Mouse (Mus musculus) heart, postnatal 14 days (tissue): ENCODE results near the gene Pbx2. TPM values are rescaled to one million over a fixed set of nuclear protein-coding genes. Genes with fewer than 3 reads are reported as not detected.

Experiments used
- DNase-seq, 2 experiments: peaks; one replicate each; pipeline ENCODE4 v3.0.0; 2021 to 2022
- intact Hi-C: fragments of 180-260 bp; cut with DNase I; formaldehyde crosslinking; loops from one replicate; pipeline ENCODE4 v1.15.1; 2025
- total RNA-seq, 2 experiments: library from RNA; stranded (reverse); gene quantifications; 2 replicates each; pipeline ENCODE4 v1.2.3; 2021

The Pbx2 gene
- total RNA-seq, 2 experiments from 2014 or later = 20.1 to 22.6 TPM

DNA sequence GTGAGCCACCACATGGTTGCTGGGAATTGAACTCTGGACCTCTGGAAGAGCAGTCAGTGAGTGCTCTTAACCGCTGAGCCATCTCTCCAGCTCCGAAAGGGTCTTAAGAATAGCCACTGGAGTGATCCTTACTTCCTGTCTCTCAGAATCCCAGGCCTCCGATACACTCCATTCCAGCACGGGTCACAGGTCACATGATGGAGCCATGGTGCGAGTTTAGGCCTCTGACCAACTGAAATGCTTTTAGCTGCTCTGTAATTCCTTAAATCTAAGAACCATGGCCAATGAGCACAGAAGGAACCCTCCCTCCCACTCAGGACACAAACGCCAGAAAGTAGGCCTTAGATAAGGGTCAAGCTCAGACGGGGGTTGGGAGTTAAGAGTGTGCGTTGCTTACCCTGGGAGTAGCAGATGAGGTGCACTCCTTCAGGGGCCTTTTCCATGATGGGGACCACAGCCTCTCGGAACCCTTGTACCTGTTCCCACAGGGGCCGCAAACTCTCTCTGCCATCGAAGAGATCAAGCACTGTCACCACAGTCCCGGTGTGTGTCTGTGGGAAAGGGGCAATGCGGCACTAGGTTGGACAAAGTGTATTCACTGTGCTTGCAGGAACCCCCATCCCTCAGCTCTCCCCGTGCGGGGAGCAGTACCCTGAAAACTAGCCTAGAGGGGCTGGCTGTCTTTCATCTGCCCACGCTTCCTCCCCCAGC is 35.2 kb downstream of the Pbx2 start:
- no peak for DNase-seq
- intact Hi-C loops = loop anchor here (10.0 kb wide), 1 partner anchor 89 kb away; no protein-coding TSS in a partner anchor

DNA sequence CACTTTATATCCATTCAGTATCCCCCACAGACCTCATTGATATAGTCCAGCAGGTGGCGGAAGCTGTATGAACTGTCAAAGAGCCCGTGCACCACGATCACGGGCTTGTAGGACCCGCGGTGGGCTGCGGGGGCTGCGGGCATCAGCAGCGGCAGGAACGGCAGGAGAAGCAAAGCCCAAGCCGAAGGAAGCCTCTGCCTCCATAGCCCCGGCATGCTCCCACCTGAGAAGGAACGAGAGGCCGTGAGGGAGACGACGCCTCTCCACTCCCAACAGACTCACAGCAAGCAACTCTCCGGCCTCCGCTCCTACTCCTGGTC is 35.7 kb downstream of the Pbx2 start:
- DNase-seq = peak; percentile 39 to 51
- intact Hi-C loops = loop anchor here (10.0 kb wide), 1 partner anchor 88 kb away; no protein-coding TSS in a partner anchor

DNA sequence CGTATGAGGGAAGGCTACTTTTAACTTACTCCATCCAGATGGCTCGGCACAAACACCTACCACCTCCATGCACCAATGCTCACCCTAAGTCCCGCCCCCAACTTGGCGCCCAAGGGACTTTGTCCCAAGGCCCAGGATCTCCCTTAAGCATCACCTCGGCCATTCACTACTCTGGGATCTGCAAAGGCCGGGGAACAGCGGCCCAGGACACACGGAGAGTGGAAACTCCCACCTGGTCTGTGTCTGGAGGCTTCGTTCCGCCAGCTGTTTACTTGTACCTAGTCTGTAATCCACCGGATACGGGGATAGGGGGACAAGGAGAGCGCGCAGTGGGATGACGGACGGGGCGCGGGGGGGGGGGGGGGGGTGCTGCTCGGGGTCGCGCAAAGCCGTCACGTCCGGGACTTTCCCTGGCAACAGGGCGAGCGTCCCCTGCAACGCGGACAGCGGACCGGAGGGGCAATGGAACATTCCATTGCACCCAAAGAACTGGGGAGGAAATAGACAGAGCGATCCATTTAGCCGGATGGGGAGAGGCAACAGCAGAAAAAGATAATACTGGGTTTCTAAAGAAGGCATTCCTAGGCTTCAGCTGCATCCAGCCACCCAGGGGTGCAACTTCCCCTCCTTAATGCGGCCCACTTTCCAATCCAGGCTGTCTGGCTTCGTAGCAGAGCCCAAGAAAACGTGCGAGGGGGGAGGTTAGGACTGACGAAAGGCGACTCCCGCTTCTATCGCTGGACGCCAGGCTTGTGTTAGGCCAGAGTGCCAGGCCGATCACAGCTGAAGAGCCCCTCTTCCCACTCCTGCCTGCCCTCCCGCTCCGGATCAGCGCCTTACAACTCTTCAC is 36.3 kb downstream of the Pbx2 start:
- peak; percentile 85 to 92 for DNase-seq
- intact Hi-C loops = loop anchor here (10.0 kb wide), 1 partner anchor 87 kb away; no protein-coding TSS in a partner anchor

DNA sequence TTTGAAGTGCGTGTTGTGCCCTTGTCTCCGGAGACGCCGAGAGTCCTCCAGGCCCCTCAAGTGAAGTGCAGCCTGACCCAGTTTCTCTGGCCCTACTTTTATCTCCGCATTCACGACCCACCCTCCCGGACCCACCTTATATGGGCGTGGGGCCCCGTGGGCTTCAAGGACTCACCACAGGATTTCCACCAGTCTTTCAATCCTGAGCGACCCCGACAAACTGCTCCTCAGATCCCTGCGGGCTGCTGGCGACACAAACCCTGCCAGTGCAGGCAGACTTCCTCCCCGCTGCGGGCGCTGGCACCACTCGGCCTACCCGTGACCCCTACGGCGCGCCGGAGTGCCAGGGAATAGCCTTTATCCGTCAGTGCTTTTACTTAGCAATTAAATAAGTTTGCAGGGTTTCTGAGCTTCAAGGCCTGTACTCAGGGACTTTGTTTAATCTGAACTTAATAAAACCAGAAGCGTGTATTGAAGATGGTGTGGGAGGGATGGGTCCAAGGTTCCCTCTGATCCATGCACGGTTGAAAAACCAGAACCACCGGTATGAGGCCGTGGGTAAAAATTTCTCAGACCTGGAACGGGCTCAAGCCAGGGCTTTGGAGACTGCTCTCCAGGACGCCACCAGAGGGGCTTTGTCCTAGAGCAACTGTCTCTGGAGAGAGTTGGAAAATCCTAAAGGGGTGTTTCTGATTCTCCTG is 37.0 kb downstream of the Pbx2 start, which contains the start of gene Ppt2:
Ppt2 (minus strand) TSS at position 568 of the 701 bp plus-strand sequence.
- DNase-seq = peak; percentile 64 to 67
- intact Hi-C loops = loop anchor here (2.0 to 10.0 kb wide), 2 partner anchors 15 to 87 kb away; no protein-coding TSS in a partner anchor

DNA sequence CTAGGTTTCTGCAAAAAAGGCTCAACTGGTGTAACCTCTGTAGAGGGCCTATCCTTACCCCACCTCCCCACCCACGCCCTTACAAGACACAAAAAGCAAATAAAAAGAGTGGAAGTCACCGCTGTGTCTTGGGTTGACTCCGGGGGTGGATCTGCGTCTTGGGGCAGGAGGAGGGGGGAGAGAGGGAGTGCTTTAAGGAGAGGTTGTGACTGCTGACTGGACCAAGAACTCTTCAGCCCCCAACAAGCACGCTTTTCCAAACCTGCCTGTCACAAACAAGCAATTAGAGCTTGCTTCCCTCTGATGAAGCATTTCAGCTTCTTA is 37.5 kb downstream of the Pbx2 start:
- intact Hi-C loops = loop anchor here (2.0 to 10.0 kb wide), 2 partner anchors 14 to 86 kb away; no protein-coding TSS in a partner anchor
- DNase-seq = no peak

DNA sequence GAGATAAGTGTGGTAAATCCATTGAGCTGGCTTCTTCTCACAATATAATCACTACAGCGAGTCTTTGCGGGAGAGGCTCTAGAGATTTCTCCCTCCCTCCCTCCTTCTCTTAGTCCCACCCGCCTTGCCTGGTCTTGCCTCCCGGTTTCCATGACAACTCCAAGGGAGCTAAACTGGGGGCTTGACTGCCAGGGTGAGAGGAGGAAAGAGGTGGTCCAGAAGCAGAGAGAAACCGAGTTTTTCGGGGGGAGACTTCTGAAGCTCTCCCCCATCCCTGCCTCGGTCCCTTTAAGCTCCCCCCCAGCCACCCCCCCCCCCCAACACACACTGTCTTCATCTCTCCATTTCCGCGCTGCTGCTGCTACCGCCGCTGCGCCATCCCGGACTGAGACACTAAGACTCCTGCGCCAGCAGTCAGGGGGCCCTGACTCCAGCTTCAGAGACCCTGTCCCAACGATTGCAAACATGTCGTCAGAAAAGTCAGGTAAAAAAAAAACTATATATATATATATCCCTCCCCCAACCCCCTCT is 38.2 kb downstream of the Pbx2 start, which contains the start of gene Prrt1:
Prrt1 (plus strand) TSS at position 313 of the 531 bp plus-strand sequence.
- intact Hi-C loops = loop anchor here (2.0 to 10.0 kb wide), 2 partner anchors 14 to 86 kb away; no protein-coding TSS in a partner anchor
- DNase-seq = no peak

DNA sequence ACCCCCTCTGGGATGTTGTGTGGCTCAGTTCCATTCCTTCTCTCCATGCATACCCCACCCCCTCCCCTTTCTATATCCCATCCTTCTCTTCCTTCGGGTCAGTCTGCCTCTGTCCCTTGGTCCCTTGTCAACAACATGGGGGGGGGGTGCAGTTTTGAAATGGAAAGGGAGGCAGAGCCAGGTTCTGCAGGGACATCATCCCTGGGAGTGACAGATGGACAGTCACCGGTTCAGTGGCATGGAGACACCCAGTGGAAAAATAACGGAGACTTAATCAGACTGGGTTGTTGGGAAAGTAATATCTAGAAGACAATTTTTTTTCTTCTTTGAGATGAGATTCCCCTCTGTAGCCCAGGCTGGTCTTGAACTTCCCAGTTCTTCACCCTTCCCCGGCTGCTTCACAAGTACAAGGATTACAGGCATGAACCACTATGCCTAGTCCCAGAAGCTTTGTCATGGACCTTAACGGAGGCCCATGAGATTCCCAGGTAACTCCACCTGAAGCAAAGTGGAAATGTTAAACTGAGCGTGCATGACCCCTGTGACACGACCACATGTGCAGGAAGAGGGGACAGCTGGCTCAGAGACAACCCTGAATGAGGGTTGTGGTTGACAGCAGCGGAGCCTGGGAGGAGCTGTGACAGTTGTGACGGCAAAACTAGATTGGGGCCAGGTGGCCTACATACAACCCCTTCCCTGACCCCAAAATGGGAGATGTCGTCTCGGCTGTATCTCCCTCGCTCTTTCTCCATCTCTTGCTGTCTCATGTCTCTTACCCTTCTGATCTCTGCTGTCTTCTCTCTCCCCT is 38.9 kb downstream of the Pbx2 start:
- no peak for DNase-seq
- intact Hi-C loops = loop anchor here (2.0 to 10.0 kb wide), 2 partner anchors 13 to 85 kb away; no protein-coding TSS in a partner anchor

DNA sequence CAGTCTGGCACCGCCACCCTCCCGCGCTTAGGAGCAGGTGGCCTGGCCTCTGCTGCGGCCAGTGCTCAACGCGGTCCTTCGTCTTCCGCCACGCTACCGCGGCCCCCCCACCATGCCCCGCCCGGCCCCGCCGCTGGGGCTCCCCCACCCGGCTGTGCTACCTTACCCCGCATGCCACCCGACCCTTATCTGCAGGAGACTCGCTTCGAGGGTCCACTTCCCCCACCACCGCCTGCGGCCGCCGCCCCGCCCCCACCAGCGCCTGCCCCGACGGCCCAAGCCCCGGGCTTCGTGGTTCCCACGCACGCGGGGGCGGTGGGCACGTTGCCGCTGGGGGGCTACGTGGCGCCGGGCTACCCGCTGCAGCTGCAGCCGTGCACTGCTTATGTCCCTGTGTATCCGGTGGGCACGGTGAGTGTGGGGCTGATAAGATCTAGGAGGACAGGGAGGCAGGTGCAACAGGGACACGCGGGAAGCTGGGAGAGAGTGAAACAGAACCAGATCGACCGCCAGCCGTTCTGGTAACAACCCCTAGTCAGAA is 39.8 kb downstream of the Pbx2 start:
- DNase-seq = no peak
- intact Hi-C loops = no loop called here

DNA sequence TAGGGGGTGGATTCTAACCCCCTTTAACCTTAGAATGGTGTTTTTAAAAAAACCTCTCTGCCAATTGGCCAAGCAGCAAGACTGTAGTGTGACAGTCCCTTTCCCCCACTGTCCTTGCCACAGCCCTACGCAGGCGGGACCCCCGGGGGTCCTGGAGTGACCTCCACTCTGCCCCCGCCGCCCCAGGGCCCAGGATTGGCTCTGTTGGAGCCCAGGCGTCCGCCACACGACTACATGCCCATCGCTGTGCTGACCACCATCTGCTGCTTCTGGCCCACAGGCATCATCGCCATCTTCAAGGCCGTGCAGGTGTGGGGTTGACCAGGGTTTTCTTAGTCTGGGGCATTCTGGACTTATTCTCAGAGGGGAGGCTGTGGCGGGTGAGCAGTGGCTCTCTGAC is 40.6 kb downstream of the Pbx2 start:
- intact Hi-C loops = no loop called here
- DNase-seq = no peak

DNA sequence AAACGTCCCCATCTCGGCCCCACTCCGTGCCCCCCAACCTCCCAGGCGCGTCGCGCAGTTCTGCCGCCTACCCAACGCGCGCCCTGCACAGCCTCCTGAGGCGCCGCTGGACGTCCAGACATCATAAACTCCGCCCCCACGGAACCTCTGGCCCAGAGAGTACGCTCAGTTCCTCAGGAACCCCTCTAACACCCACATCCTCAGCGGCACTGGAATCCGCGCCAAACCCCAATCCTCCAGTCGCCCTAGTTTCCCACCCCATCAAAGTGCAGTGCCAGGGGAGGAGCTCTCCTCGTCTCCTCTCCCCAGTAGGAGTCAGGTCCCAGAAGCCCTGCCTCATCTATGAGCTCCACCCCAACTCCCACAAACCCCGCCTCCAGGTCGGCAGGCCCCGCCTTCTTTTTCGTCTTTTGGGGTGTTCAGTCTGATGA is 41.2 kb downstream of the Pbx2 start:
- DNase-seq = peak; percentile 69 to 78
- intact Hi-C loops = no loop called here

DNA sequence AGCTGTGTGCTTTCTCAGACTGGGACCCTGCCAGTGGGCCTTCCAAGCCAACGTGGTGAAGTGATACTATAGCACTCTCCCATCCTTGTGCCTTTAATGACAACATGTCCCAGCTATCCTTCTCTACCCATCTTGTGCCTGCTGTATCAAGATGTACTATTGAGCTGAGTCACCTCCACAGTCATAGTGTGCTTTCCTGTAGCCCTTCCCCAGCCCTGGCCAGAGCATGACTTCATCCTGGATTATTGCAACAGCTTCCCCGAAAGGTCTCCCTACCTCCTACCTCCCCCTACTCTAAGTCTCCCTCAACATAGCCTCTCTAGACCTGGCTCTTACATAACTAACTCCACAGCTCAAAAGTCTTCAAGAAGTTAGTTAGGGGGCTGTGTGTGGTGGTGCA is 44.6 kb downstream of the Pbx2 start:
- no peak for DNase-seq
- intact Hi-C loops = no loop called here

DNA sequence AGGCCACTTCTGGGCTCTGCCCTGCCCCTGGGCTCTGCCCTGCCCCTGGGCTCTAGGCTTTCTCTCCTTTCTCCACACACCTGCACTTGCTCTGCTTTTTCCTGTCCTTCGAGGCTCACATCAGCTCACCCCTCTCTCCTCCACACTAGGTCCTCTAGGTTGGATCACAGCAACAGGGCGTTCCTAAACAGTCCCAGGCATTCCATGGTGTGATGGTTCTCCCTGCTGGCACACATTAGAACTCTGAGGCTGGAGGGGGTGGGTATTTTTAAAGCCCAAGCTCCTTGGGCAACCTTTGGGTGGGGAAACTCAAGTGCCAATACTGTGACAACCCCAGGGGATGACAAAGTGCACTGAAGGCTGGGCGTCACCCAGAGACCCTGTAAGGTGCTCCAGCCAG is 46.4 kb downstream of the Pbx2 start:
- no peak for DNase-seq

DNA sequence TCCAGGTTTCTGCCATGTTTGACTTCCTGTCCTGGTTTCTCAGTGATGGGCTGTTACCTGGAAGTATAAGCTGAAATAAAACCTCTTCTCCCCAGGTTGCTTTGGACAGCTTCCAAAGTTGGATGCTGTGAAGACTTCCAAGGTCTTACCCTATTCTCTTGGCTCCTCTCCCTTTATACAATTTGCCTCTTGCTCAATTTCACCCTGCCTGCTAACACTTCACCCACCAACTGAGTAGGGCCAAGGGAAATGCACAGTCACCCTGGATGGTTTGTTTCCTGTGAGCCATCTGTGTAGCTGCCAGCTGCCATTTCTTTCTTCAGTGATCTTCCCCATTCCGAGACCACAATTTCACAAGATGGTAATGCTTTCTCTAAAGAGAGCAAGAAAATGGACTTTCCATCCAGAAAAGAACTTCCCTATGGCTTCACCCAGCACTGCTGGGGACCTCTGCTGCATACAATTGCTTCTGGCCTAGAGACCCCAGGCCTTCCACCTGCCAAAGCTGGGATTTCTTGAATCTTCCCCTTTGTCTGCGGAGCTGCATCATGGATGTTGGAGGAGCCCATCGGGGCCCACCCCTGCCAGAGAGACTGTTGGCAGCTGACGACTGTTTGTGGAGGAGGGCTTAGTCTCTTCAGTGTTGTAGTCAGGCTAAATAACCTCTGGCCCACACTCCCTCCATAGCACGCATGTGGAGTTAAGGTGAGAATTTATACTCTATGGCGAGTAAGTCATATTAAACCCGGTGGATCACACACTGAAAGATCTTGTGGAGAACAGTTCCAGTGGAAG is 48.6 kb downstream of the Pbx2 start:
- intact Hi-C loops = no loop called here
- DNase-seq = no peak

More for the DNA sequence above, 46.4 kb downstream of the Pbx2 start:
- intact Hi-C loops = no loop called here

DNA sequence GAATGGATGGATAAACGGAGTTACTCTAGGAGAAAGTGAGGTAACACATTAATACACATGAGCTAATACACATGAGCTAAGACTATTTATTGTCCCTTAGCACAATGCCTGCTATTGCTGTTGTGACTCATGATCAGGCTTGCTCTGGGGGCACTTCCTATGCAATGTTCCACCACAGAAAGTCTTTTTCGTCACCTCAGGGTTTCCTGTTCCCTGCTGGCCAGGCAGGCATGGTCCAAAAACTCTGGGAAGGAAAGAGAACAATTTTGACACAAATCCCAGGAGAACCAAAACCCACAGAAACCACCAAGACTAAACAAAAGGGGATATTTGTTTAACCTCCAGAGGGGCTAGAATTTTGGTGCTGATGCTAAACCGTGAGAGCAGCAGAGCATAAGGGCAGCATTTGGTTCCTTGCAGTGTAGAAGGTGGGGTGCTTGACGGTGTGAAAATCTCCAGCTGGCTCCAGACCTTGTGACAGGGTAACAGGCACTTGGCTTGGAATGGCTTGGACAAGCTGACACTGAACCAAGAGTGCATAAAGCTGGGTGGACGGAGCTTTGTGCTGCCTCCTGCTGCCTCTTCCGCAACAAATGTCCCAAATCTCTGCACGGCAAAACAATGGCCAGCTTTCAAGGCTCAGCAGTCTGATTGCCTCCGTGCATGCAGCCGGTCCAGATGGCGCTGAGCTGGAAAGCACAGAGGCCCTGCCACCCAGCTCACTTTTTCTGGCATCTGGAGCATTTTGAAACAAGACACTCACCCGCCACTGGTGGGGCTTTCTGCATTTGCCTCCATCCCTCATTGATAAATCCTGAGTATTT is 49.9 kb downstream of the Pbx2 start:
- peak; percentile 61 to 62 for DNase-seq
- intact Hi-C loops = no loop called here

DNA sequence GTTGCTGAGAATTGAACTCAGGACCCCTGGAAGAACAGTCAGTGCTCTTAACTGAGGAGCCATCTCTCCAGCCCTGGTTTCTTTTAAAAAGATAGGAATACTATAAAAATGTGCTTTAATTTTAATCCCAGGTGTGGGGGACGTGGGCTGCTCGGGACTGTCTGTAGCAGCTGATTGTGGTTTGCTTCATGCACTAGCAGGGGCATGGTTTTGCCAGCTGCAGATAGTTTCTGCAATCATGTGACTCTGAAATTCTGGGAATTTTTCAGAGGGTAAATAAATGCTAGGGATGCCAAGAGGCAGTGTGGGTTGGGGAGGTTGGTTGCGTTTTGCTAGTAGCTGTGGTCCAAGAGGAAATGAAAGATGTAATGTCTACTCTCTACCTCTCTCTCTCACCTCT is 50.9 kb downstream of the Pbx2 start:
- intact Hi-C loops = loop anchor here (2.0 kb wide), 1 partner anchor 13 kb away; the partner anchor contains the start of genes Ppt2 and Prrt1
- no peak for DNase-seq

DNA sequence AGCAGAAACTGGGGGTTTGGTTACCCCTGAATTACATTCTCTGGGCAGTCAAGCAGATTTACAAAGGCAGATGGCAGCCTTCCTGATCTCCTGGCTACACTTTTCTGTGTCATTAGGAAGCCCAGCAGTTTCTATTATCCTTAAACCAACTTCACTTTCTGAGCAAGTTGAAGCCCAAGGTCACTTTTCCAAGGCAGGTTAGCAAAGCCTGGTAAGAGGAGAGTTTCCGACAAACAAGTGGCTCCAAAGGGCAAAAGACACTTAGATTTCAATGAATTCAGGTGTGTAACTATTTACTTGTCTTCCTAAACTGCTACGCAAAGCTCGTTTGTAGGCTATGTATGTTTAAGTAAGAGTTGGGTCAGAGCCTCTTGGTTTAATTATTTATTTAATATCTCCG is 52.3 kb downstream of the Pbx2 start:
- no peak for DNase-seq
- intact Hi-C loops = loop anchor here (2.0 kb wide), 1 partner anchor 15 kb away; the partner anchor contains the start of genes Ppt2 and Prrt1

DNA sequence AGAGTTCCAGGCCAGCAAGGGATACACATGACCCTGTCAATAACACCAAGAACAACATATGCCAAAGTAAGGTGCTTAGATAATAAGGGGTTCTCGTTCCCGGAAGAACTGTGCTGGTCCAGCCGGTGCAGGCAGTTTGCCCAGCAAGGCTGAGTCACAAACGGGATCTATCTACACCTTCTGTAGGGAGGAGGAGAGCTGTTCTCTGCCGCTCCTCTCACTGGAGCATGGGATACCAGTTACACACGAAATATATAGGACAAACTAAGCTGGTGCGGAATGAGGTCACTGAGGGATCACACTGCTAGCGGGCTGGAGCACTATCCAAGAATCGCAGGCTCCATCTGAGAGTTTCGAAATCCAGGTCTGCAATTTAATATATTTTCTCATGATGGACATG is 52.9 kb downstream of the Pbx2 start:
- intact Hi-C loops = loop anchor here (2.0 kb wide), 1 partner anchor 15 kb away; the partner anchor contains the start of genes Ppt2 and Prrt1
- no peak for DNase-seq
